Mouse (Mus musculus) lung, embryonic 15.5 days (tissue): Measurements from ENCODE around the gene Clrn3. TPM values are rescaled to one million over a fixed set of nuclear protein-coding genes. Genes with fewer than 3 reads are reported as not detected.

Source experiments
- ATAC-seq: fragments of 200-750 bp; cut with Nextera tagmentation; 2 replicates; pipeline ENCODE4 v1.8.0; 2017; ENCODE audit warnings: moderate number of reproducible peaks, borderline replicate concordance; ENCODE audit not compliant: low FRiP score, low TSS enrichment; ENCODE audit errors: extremely low read depth
- H3K27ac ChIP-seq: fragments of 300-500 bp; sonication (generic); 2 replicates; pipeline ENCODE4 v1.5.1; 2015; ENCODE audit warnings: moderate library complexity, mild to moderate bottlenecking, inconsistent platforms
- H3K27me3 ChIP-seq: fragments of 300-500 bp; sonication (generic); 2 replicates; pipeline ENCODE4 v1.6.1; 2015; ENCODE audit warnings: inconsistent platforms
- H3K36me3 ChIP-seq: fragments of 300-500 bp; sonication (generic); 2 replicates; pipeline ENCODE4 v1.6.1; 2015; ENCODE audit warnings: inconsistent platforms
- H3K4me1 ChIP-seq: fragments of 300-500 bp; sonication (generic); 2 replicates; pipeline ENCODE4 v1.6.1; 2015; ENCODE audit warnings: inconsistent platforms
- H3K4me2 ChIP-seq: fragments of 300-500 bp; sonication (generic); 2 replicates; pipeline ENCODE4 v1.6.1; 2015; ENCODE audit warnings: inconsistent platforms, mild to moderate bottlenecking, moderate library complexity
- H3K4me3 ChIP-seq: fragments of 300-500 bp; sonication (generic); 2 replicates; pipeline ENCODE4 v1.5.1; 2015; ENCODE audit warnings: mild to moderate bottlenecking, inconsistent platforms
- H3K9ac ChIP-seq: fragments of 300-500 bp; sonication (generic); 2 replicates; pipeline ENCODE4 v1.6.1; 2015; ENCODE audit warnings: inconsistent platforms
- H3K9me3 ChIP-seq: fragments of 300-500 bp; sonication (generic); 2 replicates; pipeline ENCODE4 v1.6.1; 2016; ENCODE audit warnings: inconsistent platforms
- WGBS: fragments of 180-500 bp; shearing (Covaris S2); methylation state at CpG from one replicate; pipeline ENCODE4 v1.1.7; 2015; 5-methylcytosine and 5-hydroxymethylcytosine counted together
- polyA plus RNA-seq: library from polyadenylated mRNA; unstranded; fragments of >200 nt; fragmentation: Nextera tagmentation; extraction: Ambion mirVana; gene quantifications from 2 replicates; pipeline ENCODE4 v1.2.1, GENCODE M21; 2015

Gene Clrn3
- polyA plus RNA-seq, 1 experiment from 2014 or later = 0.04 TPM

DNA sequence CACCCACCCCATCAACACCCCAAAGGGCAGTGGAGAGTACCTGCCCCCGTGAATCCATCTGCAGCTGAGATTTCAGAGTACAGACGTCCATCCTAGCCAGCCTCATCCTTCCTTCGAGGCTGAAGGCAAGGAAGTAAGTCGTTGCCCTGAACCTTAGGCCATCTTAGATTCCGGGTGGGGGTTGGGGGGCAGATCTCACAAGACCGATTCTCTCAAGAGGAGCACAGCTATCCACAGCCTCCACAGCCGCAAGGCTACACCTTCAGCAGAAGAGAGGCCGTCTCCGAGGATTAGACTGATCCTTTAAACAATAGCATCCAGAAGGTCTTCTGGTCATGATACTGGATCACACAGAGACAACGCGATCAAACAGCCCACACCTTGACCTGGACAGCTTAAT lies 44.1 kb downstream of the Clrn3 start:
- 50% methylated on average over 11 of the region's 11 CpGs for WGBS
- no peaks in the 10 kb centered on the region for H3K27me3 ChIP-seq

DNA sequence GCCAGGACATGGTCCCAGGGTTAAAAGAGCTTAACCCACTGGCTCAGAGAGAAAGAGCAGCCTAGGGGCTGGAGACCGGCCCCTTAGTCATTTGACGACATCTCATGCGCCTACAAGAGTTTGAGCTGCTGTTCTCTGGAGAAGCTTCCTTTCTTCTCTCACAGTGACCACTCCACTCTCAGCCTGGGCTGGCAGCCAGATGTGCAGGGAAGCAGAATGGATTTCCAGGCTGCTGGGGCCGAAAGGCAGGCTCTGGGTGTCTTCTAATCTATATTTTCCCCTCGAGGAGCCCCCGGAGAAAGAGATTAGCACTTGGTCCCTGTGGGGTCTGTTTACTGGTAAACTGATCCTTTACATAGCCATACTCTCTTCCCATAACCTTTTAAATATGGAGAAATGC lies 44.7 kb downstream of the Clrn3 start:
- no peaks in the 10 kb centered on the region for H3K36me3 ChIP-seq
- no peaks in the 10 kb centered on the region for H3K9me3 ChIP-seq
- H3K4me2 ChIP-seq = no peak overlapping the region
- H3K4me3 ChIP-seq = no peak overlapping the region
- no peaks in the 10 kb centered on the region for H3K27me3 ChIP-seq
- no peak overlapping the region for H3K9ac ChIP-seq
- peaks cover 17% of the 10 kb centered on the region for H3K4me1 ChIP-seq
- 51% methylated on average over 6 of the region's 6 CpGs for WGBS
- no peak for ATAC-seq
- H3K27ac ChIP-seq = no peak overlapping the region

More for the DNA sequence above, 44.1 kb downstream of the Clrn3 start:
- Histone ChIP-seq H3K27ac (no peak overlapping the region), H3K9me3 (no peaks in the 10 kb centered on the region), H3K9ac (no peak overlapping the region), H3K4me1 (peaks cover 14% of the 10 kb centered on the region), H3K4me2 (no peak overlapping the region), H3K4me3 (no peak overlapping the region), H3K36me3 (no peaks in the 10 kb centered on the region)
- ATAC-seq = no peak

DNA sequence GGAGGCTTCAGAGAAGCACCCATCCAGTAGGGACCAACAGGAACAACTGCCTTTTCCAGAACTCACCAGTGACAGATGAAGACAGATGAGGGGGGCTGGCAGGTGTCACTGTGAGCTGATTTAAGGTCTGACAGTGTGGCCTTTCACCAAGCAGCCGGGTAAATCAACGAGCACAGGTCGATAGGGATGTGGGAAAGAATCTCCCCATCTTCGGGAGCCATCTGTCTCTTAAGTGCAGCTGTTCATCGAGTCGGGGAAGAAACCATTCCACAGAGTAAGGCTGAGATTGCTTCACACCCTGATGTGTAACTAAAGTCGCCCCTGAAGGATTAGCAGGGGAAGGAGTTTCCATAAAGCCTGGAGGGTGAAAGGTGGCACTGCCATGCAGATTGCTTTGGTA lies 47.3 kb downstream of the Clrn3 start:
- no peak for ATAC-seq
- 16% methylated on average over 7 of the region's 7 CpGs for WGBS

DNA sequence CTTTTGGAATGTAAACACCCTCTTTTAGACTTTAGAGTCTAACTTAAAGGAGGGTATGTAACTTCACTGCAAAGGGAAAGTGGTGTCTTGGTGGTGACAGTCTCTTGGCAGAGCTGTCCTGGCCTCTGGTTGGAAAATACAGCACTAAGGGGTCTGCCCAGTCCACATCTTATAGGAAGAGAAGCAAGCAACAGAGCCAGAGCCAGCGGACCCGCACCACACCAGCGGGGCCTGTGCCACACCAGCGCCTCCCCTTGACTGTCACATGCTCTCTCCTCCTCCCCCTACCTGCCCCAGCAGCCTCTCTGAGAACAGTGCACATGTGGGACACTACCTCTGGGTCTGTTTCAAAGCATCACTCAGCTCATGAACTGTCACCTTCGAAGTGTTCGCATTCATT lies 48.5 kb downstream of the Clrn3 start:
- Histone ChIP-seq H3K4me3 (no peak overlapping the region), H3K9me3 (no peaks in the 10 kb centered on the region), H3K4me1 (peaks cover 10% of the 10 kb centered on the region), H3K27ac (no peak overlapping the region), H3K36me3 (no peaks in the 10 kb centered on the region), H3K27me3 (no peaks in the 10 kb centered on the region), H3K4me2 (no peak overlapping the region), H3K9ac (no peak overlapping the region)
- 67% methylated on average over 6 of the region's 6 CpGs for WGBS
- no peak for ATAC-seq

More for the DNA sequence above, 47.3 kb downstream of the Clrn3 start:
- Histone ChIP-seq H3K4me1 (peaks cover 17% of the 10 kb centered on the region), H3K36me3 (no peaks in the 10 kb centered on the region), H3K4me2 (no peak overlapping the region), H3K9ac (no peak overlapping the region), H3K4me3 (no peak overlapping the region), H3K9me3 (no peaks in the 10 kb centered on the region), H3K27me3 (no peaks in the 10 kb centered on the region), H3K27ac (no peak overlapping the region)

DNA sequence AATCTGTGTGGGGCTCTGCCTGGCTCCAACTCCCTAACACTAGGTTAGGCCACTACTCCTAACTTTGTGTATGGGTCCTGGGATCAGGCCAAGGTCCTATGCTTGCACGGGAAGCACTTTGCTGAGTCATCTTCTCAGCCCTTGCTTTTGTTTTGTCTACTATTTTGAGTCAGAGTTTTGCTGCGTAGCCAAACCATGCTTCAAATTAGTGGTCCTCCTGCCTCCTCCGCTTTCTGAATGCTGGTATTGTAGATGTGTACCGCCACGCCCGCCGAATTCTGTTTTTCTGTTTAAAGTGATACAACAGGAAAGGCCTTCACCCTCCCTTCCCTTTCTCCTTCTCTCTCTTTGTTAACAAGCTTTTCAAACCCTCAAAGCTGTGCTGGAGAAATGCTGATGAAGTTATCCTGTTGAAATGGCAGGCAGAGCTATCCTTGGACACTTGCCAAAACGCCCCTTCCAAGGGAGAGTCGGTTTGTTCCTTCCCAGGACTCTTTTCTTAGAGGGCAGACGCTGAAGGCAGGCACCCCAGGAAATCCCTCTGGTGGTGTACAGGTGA lies 49.1 kb downstream of the Clrn3 start:
- no peak overlapping the region for H3K4me2 ChIP-seq
- 40% methylated on average over 10 of the region's 10 CpGs for WGBS
- peaks cover 10% of the 10 kb centered on the region for H3K4me1 ChIP-seq
- H3K27me3 ChIP-seq = no peaks in the 10 kb centered on the region
- H3K36me3 ChIP-seq = no peaks in the 10 kb centered on the region
- no peak overlapping the region for H3K9ac ChIP-seq
- no peak overlapping the region for H3K4me3 ChIP-seq
- no peak overlapping the region for H3K27ac ChIP-seq
- ATAC-seq = peak; percentile 52; the same call in 1 of the 2 replicates
- H3K9me3 ChIP-seq = no peaks in the 10 kb centered on the region

DNA sequence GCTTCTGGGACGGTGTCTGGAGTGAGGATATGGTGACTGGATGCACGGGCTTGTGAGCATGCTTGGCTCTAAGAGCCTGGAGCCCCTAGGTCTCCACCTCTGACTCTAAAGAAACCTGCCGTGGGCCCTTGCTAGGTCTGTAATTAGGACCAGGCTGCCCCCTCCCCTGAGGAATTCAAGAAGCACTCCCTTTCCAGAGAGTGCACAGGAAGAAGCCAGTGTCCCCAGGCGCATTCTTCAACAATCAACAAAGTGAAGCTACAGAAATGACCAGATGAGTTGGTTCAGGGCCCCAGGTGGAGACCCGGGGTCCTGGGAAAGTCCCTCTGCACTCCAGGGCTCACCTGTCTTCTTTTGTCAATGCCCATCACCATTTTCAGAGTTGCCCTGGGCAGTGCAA lies 51.2 kb downstream of the Clrn3 start:
- peaks cover 10% of the 10 kb centered on the region for H3K4me1 ChIP-seq
- H3K4me3 ChIP-seq = no peak overlapping the region
- H3K9me3 ChIP-seq = no peaks in the 10 kb centered on the region
- H3K27ac ChIP-seq = no peak overlapping the region
- no peaks in the 10 kb centered on the region for H3K36me3 ChIP-seq
- H3K27me3 ChIP-seq = no peaks in the 10 kb centered on the region
- WGBS = 60% methylated on average over 5 of the region's 5 CpGs
- no peak for ATAC-seq
- no peak overlapping the region for H3K9ac ChIP-seq
- no peak overlapping the region for H3K4me2 ChIP-seq

DNA sequence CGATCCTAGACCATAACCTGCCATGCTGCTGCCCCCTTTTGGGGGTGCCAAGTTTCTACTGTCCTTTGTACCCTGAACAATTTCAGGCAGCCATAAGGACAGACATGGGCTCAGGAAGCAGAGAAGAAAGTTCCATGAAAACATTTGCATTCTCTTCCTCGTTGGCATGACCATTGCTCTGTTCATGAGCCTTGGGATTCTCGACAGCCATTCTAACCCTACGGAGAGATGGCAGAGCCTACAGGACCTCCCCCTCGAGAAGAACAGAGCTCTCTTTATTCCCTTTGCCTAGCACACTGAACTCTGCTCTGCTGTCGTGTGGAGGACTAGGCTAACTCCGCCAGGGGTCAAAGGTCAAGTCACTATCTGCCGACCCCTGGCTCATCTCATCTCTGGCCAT lies 52.5 kb downstream of the Clrn3 start:
- Histone ChIP-seq H3K27ac (no peak overlapping the region), H3K4me2 (no peak overlapping the region), H3K4me1 (peaks cover 10% of the 10 kb centered on the region), H3K36me3 (no peaks in the 10 kb centered on the region), H3K9ac (no peak overlapping the region), H3K4me3 (no peak overlapping the region), H3K9me3 (no peaks in the 10 kb centered on the region), H3K27me3 (no peaks in the 10 kb centered on the region)
- no peak for ATAC-seq
- 53% methylated on average over 8 of the region's 8 CpGs for WGBS

DNA sequence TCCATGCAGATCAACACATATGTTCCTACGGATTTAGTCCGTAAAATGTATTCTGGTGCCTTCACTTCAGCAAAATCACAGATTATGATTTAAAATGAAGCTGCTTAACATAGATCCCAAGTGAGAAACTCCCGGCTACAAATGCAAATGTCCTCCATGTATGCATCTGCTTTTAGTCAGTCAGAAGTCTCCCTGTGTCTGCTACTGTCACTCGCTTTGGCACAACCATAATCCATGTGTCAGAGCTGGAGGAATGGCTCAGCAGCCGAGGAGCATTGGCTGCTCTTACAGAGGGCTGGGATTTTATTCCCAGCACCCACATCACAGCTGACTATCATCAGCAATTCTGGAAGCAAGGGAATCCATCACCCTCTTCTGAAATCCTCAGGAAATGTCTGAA lies 58.1 kb downstream of the Clrn3 start:
- H3K36me3 ChIP-seq = no peaks in the 10 kb centered on the region
- 80% methylated on average over 5 of the region's 5 CpGs for WGBS
- ATAC-seq = no peak
- no peaks in the 10 kb centered on the region; the same call in 1 of the 2 replicates for H3K27me3 ChIP-seq
- H3K27ac ChIP-seq = no peak overlapping the region
- no peak overlapping the region for H3K4me2 ChIP-seq
- no peaks in the 10 kb centered on the region for H3K9me3 ChIP-seq
- H3K4me1 ChIP-seq = peaks cover 5% of the 10 kb centered on the region; the same call in 1 of the 2 replicates
- no peak overlapping the region for H3K4me3 ChIP-seq
- no peak overlapping the region for H3K9ac ChIP-seq

DNA sequence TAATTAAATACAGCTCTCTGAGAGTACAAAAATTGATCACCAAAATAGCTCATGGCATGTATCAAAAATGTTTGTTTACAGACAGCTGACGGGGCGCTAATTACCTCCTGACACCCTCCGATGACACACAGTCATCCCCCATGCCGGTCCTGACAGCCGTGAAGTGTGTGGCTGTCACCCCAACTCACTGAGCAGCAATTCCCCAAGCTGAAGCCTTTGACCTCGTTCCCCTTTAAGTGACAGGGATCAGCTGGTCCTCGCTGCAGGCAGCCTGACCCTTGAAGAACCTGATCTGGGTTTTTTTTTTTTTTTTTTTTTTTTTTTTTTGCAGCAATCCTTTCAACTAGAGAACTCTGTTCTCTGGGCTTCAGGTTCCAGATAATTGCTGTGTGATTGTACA lies 59.8 kb downstream of the Clrn3 start:
- Histone ChIP-seq H3K4me3 (no peak overlapping the region), H3K9ac (no peak overlapping the region), H3K4me1 (peaks cover 5% of the 10 kb centered on the region; the same call in 1 of the 2 replicates), H3K36me3 (no peaks in the 10 kb centered on the region), H3K4me2 (no peak overlapping the region), H3K27ac (no peak overlapping the region), H3K9me3 (no peaks in the 10 kb centered on the region), H3K27me3 (no peaks in the 10 kb centered on the region; the same call in 1 of the 2 replicates)
- WGBS = 21% methylated on average over 7 of the region's 7 CpGs
- ATAC-seq = no peak

DNA sequence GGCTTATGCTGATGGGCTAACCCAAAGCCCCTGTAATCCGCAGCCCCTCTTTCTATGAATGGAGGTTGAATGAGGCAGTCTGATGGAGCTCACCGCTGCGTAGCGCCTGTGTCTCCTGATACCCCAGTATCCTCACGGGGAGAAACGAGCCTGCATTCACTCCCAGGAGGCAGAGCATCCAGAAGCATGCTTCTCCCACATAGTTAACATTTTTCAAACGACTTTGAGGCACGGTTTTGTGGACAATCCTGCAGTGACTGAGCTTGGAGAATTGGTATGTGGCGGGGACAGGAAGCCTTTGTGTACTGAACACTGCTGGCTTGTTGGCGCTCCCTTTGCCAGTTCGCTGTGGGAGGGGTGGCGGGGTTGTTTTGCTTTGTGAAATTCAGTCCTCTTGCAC lies 63.2 kb downstream of the Clrn3 start:
- H3K9ac ChIP-seq = no peak overlapping the region
- H3K4me1 ChIP-seq = peaks cover 5% of the 10 kb centered on the region; the same call in 1 of the 2 replicates
- peak overlapping the region; percentile 43 for H3K4me2 ChIP-seq
- H3K9me3 ChIP-seq = no peaks in the 10 kb centered on the region
- H3K36me3 ChIP-seq = no peaks in the 10 kb centered on the region
- H3K27me3 ChIP-seq = no peaks in the 10 kb centered on the region; the same call in 1 of the 2 replicates
- ATAC-seq = peak; percentile 31; the same call in 1 of the 2 replicates
- H3K4me3 ChIP-seq = no peak overlapping the region
- no peak overlapping the region for H3K27ac ChIP-seq
- 11% methylated on average over 12 of the region's 12 CpGs for WGBS

DNA sequence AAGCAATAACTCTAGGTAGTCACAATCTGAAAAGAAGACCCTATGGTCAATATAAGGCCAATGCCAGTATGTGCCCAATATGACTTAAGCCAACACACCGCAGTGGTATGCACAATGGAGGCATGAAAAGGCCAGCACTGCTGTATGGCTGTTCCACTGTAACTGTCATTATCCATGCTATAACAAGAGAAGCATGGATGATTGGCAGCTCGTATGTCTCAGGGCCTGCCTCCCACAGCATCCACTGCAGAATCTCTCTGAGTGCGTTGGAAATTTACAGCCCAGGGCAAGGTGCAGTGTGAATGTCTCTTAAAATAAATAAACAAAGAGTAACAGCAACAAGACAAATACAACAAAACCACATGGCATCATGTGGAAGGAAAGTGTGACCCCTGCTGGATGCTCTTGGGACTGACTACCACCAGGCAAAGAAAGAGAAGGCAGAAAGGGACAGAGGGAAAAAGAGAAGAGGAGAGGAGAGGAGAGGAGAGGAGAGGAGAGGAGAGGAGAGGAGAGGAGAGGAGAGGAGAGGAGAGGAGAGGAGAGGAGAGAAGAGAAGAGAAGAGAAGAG lies 63.7 kb downstream of the Clrn3 start:
- Histone ChIP-seq H3K4me1 (peaks cover 5% of the 10 kb centered on the region; the same call in 1 of the 2 replicates), H3K27ac (no peak overlapping the region), H3K9me3 (no peaks in the 10 kb centered on the region), H3K4me3 (no peak overlapping the region), H3K9ac (no peak overlapping the region), H3K4me2 (no peak overlapping the region; the same call in 1 of the 2 replicates), H3K36me3 (no peaks in the 10 kb centered on the region), H3K27me3 (no peaks in the 10 kb centered on the region; the same call in 1 of the 2 replicates)
- WGBS = 47% methylated on average over 3 of the region's 3 CpGs
- ATAC-seq = no peak; the same call in 1 of the 2 replicates
